Comparison of ENCODE assay signal across 23 mouse cellular contexts in the genomic region with DNA sequence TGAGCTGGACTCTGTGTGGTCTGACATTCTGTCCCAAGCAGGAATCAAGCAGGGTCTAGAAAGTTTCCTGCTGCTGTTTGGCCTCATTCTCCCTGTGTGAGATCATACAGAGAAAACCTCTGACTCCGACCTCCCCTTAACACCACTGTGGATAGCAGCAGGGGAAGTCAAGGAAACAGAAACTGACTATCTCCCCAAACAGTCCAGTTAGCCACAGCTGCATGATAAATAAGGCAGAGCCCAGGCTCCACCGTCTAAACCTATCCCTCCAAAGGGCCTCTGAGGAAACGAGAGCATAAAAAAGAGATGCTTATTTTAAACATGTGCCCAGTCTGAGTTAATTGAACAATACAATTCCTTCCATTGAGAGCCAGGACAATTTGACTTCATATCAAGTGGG.
DNase-seq lines count a peak whose midpoint lies in the region; ATAC-seq lines count a peak whose summit lies in the region.
"Had no signal": no experiment of that assay in that cellular context is flagged by ENCODE, and none has a peak within 500 bp of the region (broad histone marks: within the 10 kb centered on the region; RNA-seq: fewer than 3 reads in every experiment).

No protein-coding gene starts in this region.

- peak; percentile 56 for ATAC-seq in liver, embryonic 11.5 days (replicated peaks; ENCODE audit: low FRiP score)
- 0 out of 2 replicates have a peak, but pooled peaks have one; percentile 22 for ATAC-seq in liver, embryonic 15.5 days (ENCODE audit: insufficient read depth)
- no peak for ATAC-seq in erythroblast, adult 5-6 weeks (replicated peaks; ENCODE audit: low FRiP score, poor library complexity, severe bottlenecking)
- ATAC-seq in midbrain, embryonic 14.5 days (ENCODE audit: low FRiP score, low TSS enrichment) = no peak
- ATAC-seq: CD4-positive, CD25-positive, alpha-beta regulatory T cell, adult 4 months; forebrain, embryonic 15.5 days; hindbrain, embryonic 16.5 days; intestine, embryonic 15.5 days; Patski had no signal

- no peak overlapping the region for H3K4me3 ChIP-seq in liver, embryonic 11.5 days (ENCODE audit: low read depth, low read length)
- H3K4me3 ChIP-seq in liver, embryonic 15.5 days (replicated peaks) = no peak overlapping the region
- H3K4me3 ChIP-seq in midbrain, embryonic 14.5 days (replicated peaks; ENCODE audit: low read depth, low read length) = no peak overlapping the region
- H3K4me3 ChIP-seq: embryonic facial prominence, embryonic 12.5 days; embryonic facial prominence, embryonic 15.5 days; erythroblast, embryonic 14.5 days; forebrain, embryonic 12.5 days; forebrain, embryonic 15.5 days; heart, embryonic 13.5 days; hindbrain, embryonic 12.5 days; intestine, embryonic 15.5 days had no signal

- no peaks in the 10 kb centered on the region for H3K27me3 ChIP-seq in liver, embryonic 11.5 days (replicated peaks; ENCODE audit: control insufficient read depth, insufficient read depth, low read length)
- no peaks in the 10 kb centered on the region for H3K27me3 ChIP-seq in liver, embryonic 15.5 days
- H3K27me3 ChIP-seq in midbrain, embryonic 14.5 days (ENCODE audit: control insufficient read depth, insufficient read depth, low read length) = no peaks in the 10 kb centered on the region
- H3K27me3 ChIP-seq: embryonic facial prominence, embryonic 12.5 days; embryonic facial prominence, embryonic 15.5 days; forebrain, embryonic 12.5 days; forebrain, embryonic 15.5 days; heart, embryonic 13.5 days; hindbrain, embryonic 12.5 days; intestine, embryonic 15.5 days; Patski had no signal

- no peaks in the 10 kb centered on the region for H3K36me3 ChIP-seq in liver, embryonic 11.5 days (ENCODE audit: control insufficient read depth, insufficient read depth, low read length)
- H3K36me3 ChIP-seq in liver, embryonic 15.5 days (replicated peaks) = no peaks in the 10 kb centered on the region
- no peaks in the 10 kb centered on the region for H3K36me3 ChIP-seq in midbrain, embryonic 14.5 days (ENCODE audit: control insufficient read depth, insufficient read depth, low read length)
- H3K36me3 ChIP-seq: embryonic facial prominence, embryonic 12.5 days; embryonic facial prominence, embryonic 15.5 days; forebrain, embryonic 12.5 days; forebrain, embryonic 15.5 days; heart, embryonic 13.5 days; hindbrain, embryonic 12.5 days; intestine, embryonic 15.5 days had no signal

- no peak overlapping the region for H3K9ac ChIP-seq in liver, embryonic 11.5 days (ENCODE audit: low read depth, low read length)
- H3K9ac ChIP-seq in liver, embryonic 15.5 days = no peak overlapping the region
- no peak overlapping the region for H3K9ac ChIP-seq in midbrain, embryonic 14.5 days (replicated peaks; ENCODE audit: low read length)
- H3K9ac ChIP-seq: embryonic facial prominence, embryonic 12.5 days; embryonic facial prominence, embryonic 15.5 days; forebrain, embryonic 12.5 days; forebrain, embryonic 15.5 days; heart, embryonic 13.5 days; hindbrain, embryonic 12.5 days; intestine, embryonic 15.5 days had no signal

- H3K9me3 ChIP-seq in liver, embryonic 11.5 days (ENCODE audit: control insufficient read depth, low read length) = no peaks in the 10 kb centered on the region
- H3K9me3 ChIP-seq in liver, embryonic 15.5 days (replicated peaks) = no peaks in the 10 kb centered on the region
- H3K9me3 ChIP-seq in midbrain, embryonic 14.5 days (ENCODE audit: control insufficient read depth, low read length) = no peaks in the 10 kb centered on the region
- H3K9me3 ChIP-seq: embryonic facial prominence, embryonic 12.5 days; embryonic facial prominence, embryonic 15.5 days; forebrain, embryonic 12.5 days; forebrain, embryonic 15.5 days; heart, embryonic 13.5 days; hindbrain, embryonic 12.5 days; intestine, embryonic 15.5 days had no signal

- H3K27ac ChIP-seq in liver, embryonic 11.5 days (ENCODE audit: low read depth, low read length) = no peak overlapping the region
- no peak overlapping the region for H3K27ac ChIP-seq in liver, embryonic 15.5 days (replicated peaks)
- H3K27ac ChIP-seq in midbrain, embryonic 14.5 days (replicated peaks; ENCODE audit: low read depth, low read length) = no peak overlapping the region
- H3K27ac ChIP-seq: embryonic facial prominence, embryonic 12.5 days; embryonic facial prominence, embryonic 15.5 days; forebrain, embryonic 12.5 days; forebrain, embryonic 15.5 days; heart, embryonic 13.5 days; hindbrain, embryonic 12.5 days; intestine, embryonic 15.5 days had no signal

- no peaks in the 10 kb centered on the region for H3K4me1 ChIP-seq in liver, embryonic 11.5 days (replicated peaks; ENCODE audit: control insufficient read depth, insufficient read depth, low read length)
- H3K4me1 ChIP-seq in liver, embryonic 15.5 days (replicated peaks) = no peaks in the 10 kb centered on the region
- no peaks in the 10 kb centered on the region for H3K4me1 ChIP-seq in midbrain, embryonic 14.5 days (ENCODE audit: control insufficient read depth, insufficient read depth, low read length)
- H3K4me1 ChIP-seq: embryonic facial prominence, embryonic 12.5 days; embryonic facial prominence, embryonic 15.5 days; forebrain, embryonic 12.5 days; forebrain, embryonic 15.5 days; heart, embryonic 13.5 days; hindbrain, embryonic 12.5 days; intestine, embryonic 15.5 days had no signal

- WGBS in liver, embryonic 11.5 days = 38% methylated on average over 3 of the region's 3 CpGs
- WGBS in liver, embryonic 15.5 days (ENCODE audit: insufficient replicate concordance) = 25% methylated on average over 3 of the region's 3 CpGs
- whole genome bisulfite sequencing in midbrain, embryonic 14.5 days = 55% methylated on average over 3 of the region's 3 CpGs

- H3K4me2 ChIP-seq in liver, embryonic 11.5 days = no peak overlapping the region
- H3K4me2 ChIP-seq in liver, embryonic 15.5 days = no peak overlapping the region
- H3K4me2 ChIP-seq in midbrain, embryonic 14.5 days (ENCODE audit: low read length) = no peak overlapping the region
- H3K4me2 ChIP-seq: embryonic facial prominence, embryonic 12.5 days; embryonic facial prominence, embryonic 15.5 days; forebrain, embryonic 12.5 days; forebrain, embryonic 15.5 days; heart, embryonic 13.5 days; hindbrain, embryonic 12.5 days; intestine, embryonic 15.5 days had no signal

- no peak for DNase-seq in liver, embryonic 11.5 days (ENCODE audit: low spot score)
- no peak for DNase-seq in liver
- DNase-seq in Muller cell, postnatal 12 days (ENCODE audit: inconsistent ontology term) = peak; percentile 19
- no peak for DNase-seq in midbrain, embryonic 14.5 days
- DNase-seq: adrenal gland, postnatal 10 days; adrenal gland, postnatal 36 days; cerebellum, adult 18-20 months; cerebellum, adult 9-11 months; cerebellum, postnatal 25 days; gastrocnemius, postnatal 25 days had no signal

Comparison
In these comparisons a context has a peak if more than half of its experiments do, and no peak if none do; other contexts are left out.
1. ATAC-seq: peak in liver, embryonic 11.5 days (single experiment) and liver, embryonic 15.5 days (single experiment); none in erythroblast, adult 5-6 weeks (single experiment) and midbrain, embryonic 14.5 days (single experiment).